Mouse (Mus musculus) pancreas, adult 10 weeks (tissue): ENCODE measurements around the gene Sox13. TPM values are rescaled to one million over a fixed set of nuclear protein-coding genes. Genes with fewer than 3 reads are reported as not detected.

Experiments used
- polyA plus RNA-seq: library from polyadenylated mRNA; stranded (reverse); fragments of 350-450 nt; fragmentation: Illumina TruSeq; extraction: RNeasy Lipid Tissue Mini Kit (QIAGEN cat#74804); gene quantifications from one replicate; pipeline ENCODE4 v1.2.3, GENCODE M21; 2015; ENCODE audit warnings: low read depth, low replicate concordance; ENCODE audit not compliant: insufficient read depth

Sox13 gene
- 12.5 TPM for polyA plus RNA-seq

GRCm38 (mm10) chr1:133423543-133424480 is at the start of gene Sox13:
Sox13 (minus strand) TSS chr1:133424377.

DNA sequence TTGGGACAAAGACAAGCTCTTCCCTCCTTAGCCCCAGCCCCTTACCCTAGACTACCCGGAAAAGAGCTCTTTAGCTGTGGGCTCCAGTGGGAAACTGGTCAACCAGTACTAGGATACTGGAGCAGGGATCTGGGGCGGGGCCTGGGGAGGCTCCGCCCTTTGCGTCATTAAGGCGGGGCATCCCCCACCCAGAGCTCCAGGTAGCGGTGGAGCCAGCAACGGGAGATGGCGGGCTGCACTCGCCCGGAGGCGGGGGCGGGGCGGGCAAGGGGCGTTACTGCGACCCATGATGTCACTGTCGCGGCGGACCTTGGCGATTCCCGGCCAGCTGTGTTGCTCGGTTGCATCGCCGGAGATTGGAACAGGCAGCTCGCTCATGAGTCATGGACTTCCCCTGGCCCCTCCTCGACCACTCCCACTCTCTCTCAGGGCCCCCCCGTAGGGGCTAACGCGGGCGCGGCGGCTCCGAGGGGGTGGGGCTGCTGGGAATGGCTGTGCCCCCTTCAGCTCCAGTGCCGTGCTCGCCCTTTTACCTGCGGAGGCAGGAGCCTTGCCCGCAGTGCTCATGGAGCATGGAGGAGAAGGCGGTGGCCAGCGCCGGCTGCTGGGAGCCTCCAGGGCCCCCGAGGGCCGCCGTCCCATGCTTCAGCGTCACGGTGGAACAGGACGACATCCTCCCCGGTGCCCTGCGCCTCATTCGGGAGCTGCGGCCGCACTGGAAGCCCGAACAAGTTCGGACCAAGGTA is 60.7 kb downstream of the Sox13 start, which contains the start of gene Etnk2:
Etnk2 (plus strand) TSS at position 297 of the 746 bp plus-strand sequence.

GRCm38 (mm10) chr1:133350210-133350609 is 74.0 kb downstream of the Sox13 start, which contains the start of gene Ren1:
Ren1 (plus strand) TSS chr1:133350510.

Other genes with a start within 250 kb of the Sox13 start
- gene Golt1a, start 114.6 kb downstream of the Sox13 start, polyA plus RNA-seq = not detected
- gene Kiss1, start 102.5 kb downstream of the Sox13 start, polyA plus RNA-seq = not detected
- not detected for gene Ren1, start 73.9 kb downstream of the Sox13 start, polyA plus RNA-seq
- not detected for gene Etnk2, start 60.8 kb downstream of the Sox13 start, polyA plus RNA-seq
- gene Snrpe, start 185.9 kb upstream of the Sox13 start, polyA plus RNA-seq = 36.5 TPM
- 1.4 TPM for gene Zbed6, start 236.5 kb upstream of the Sox13 start, polyA plus RNA-seq
- gene Gm38394, start 236.9 kb upstream of the Sox13 start, polyA plus RNA-seq = 4.1 TPM